Mouse (Mus musculus) liver, embryonic 14.5 days (tissue): Measurements from ENCODE around the gene Slc44a1.

ENCODE experiments used
- CTCF ChIP-seq: IDR thresholded peaks from 2 replicates; pipeline ENCODE4 v1.5.1; 2016; ENCODE audit warnings: antibody characterized with exemption, low read depth, control low read depth
- EP300 ChIP-seq: IDR thresholded peaks from 2 replicates; pipeline ENCODE4 v1.6.1; 2016; ENCODE audit warnings: antibody characterized with exemption, low read depth

- TF ChIP-seq CTCF (no peak), EP300 (no peak)
These were observed 35.7 kb upstream of the Slc44a1 start for GRCm38 (mm10) chr4:53404431-53404925.
